Mouse (Mus musculus): Measurements from ENCODE around the gene Cypt14.
"Not testable (repeated sequence)": the region's sequence is repeated elsewhere in the genome, so short reads cannot be mapped to it uniquely, and the experiment has no call there.

Gene Cypt14

GRCm38 (mm10) chrX:39863504-39863903 is at the start of gene Cypt14:
Cypt14 (minus strand) TSS chrX:39863604.
- DNase-seq (ENCODE audit: low spot score): not testable (repeated sequence)

Measured in embryo, embryonic 10.5 days (tissue).